Mouse (Mus musculus): ENCODE measurements around the gene Ntrk1. TPM values are rescaled to one million over a fixed set of nuclear protein-coding genes. Genes with fewer than 3 reads are reported as not detected.

The Ntrk1 gene
- polyA plus RNA-seq, 1 experiment from 2014 or later: 2.6 TPM

GRCm38 (mm10) chr3:87812413-87812812 lies 17.5 kb upstream of the Ntrk1 start:
- H3K4me3 ChIP-seq: no peak overlapping the region
- no peak overlapping the region for H3K4me2 ChIP-seq (replicated peaks)
- peaks cover 82% of the 10 kb centered on the region for H3K27me3 ChIP-seq
- H3K4me1 ChIP-seq: peaks cover 18% of the 10 kb centered on the region; the same call in 1 of the 2 replicates
- H3K9ac ChIP-seq: no peak overlapping the region
- H3K36me3 ChIP-seq: no peaks in the 10 kb centered on the region
- H3K27ac ChIP-seq: no peak overlapping the region
- no peaks in the 10 kb centered on the region for H3K9me3 ChIP-seq
- ATAC-seq (ENCODE audit: low FRiP score, low read depth): no peak
- WGBS: 29% methylated on average over 4 of the region's 4 CpGs

- Histone ChIP-seq H3K9ac (no peak overlapping the region), H3K9me3 (no peaks in the 10 kb centered on the region), H3K4me2 (replicated peaks) (no peak overlapping the region), H3K27ac (no peak overlapping the region), H3K4me3 (no peak overlapping the region), H3K4me1 (peaks cover 18% of the 10 kb centered on the region; the same call in 1 of the 2 replicates), H3K36me3 (no peaks in the 10 kb centered on the region), H3K27me3 (peaks cover 84% of the 10 kb centered on the region)
- WGBS: 84% methylated on average over 8 of the region's 8 CpGs
- ATAC-seq (ENCODE audit: low FRiP score, low read depth): no peak
Measured at GRCm38 (mm10) chr3:87811297-87811696, 16.3 kb upstream of the Ntrk1 start.

GRCm38 (mm10) chr3:87809322-87809962 lies 14.5 kb upstream of the Ntrk1 start:
- Histone ChIP-seq H3K4me1 (peaks cover 18% of the 10 kb centered on the region; the same call in 1 of the 2 replicates), H3K9me3 (no peaks in the 10 kb centered on the region), H3K36me3 (no peaks in the 10 kb centered on the region), H3K4me2 (replicated peaks) (peak overlapping the region; percentile 54), H3K4me3 (peak overlapping the region; percentile 26), H3K27ac (no peak overlapping the region), H3K27me3 (peaks cover 84% of the 10 kb centered on the region), H3K9ac (no peak overlapping the region)
- 0 out of 2 replicates have a peak, but pooled peaks have one; percentile 46 for ATAC-seq (ENCODE audit: low FRiP score, low read depth)
- 4% methylated on average over 28 of the region's 28 CpGs for WGBS

- Histone ChIP-seq H3K9ac (no peak overlapping the region), H3K27me3 (peaks cover 99% of the 10 kb centered on the region), H3K4me2 (replicated peaks) (peak overlapping the region; percentile 58), H3K4me3 (peak overlapping the region; percentile 23), H3K27ac (no peak overlapping the region), H3K36me3 (no peaks in the 10 kb centered on the region), H3K9me3 (no peaks in the 10 kb centered on the region), H3K4me1 (peaks cover 8% of the 10 kb centered on the region; the same call in 1 of the 2 replicates)
- ATAC-seq (ENCODE audit: low FRiP score, low read depth): no peak
- WGBS: 3% methylated on average over 26 of the region's 26 CpGs
Measured at GRCm38 (mm10) chr3:87804038-87804677, 9.2 kb upstream of the Ntrk1 start.

- no peak overlapping the region for H3K9ac ChIP-seq
- no peak overlapping the region for H3K4me2 ChIP-seq (replicated peaks)
- no peak for ATAC-seq (ENCODE audit: low FRiP score, low read depth)
- H3K4me3 ChIP-seq: no peak overlapping the region
- no peaks in the 10 kb centered on the region for H3K9me3 ChIP-seq
- peaks cover 25% of the 10 kb centered on the region for H3K4me1 ChIP-seq
- WGBS: 61% methylated on average over 5 of the region's 5 CpGs
- H3K27me3 ChIP-seq: peaks cover 99% of the 10 kb centered on the region
- no peak overlapping the region for H3K27ac ChIP-seq
- no peaks in the 10 kb centered on the region for H3K36me3 ChIP-seq
Measured at GRCm38 (mm10) chr3:87801681-87802080, 6.7 kb upstream of the Ntrk1 start.

- no peak for ATAC-seq (ENCODE audit: low FRiP score, low read depth)
- peaks cover 100% of the 10 kb centered on the region for H3K27me3 ChIP-seq
Measured at GRCm38 (mm10) chr3:87796736-87797334, 1.9 kb upstream of the Ntrk1 start, which contains the start of gene Insrr. Gene Insrr (plus strand): TSS chr3:87796951.

GRCm38 (mm10) chr3:87795336-87796277 lies 645 bp upstream of the Ntrk1 start:
- 15% methylated on average over 33 of the region's 33 CpGs for WGBS
- Histone ChIP-seq H3K27ac (no peak overlapping the region), H3K36me3 (no peaks in the 10 kb centered on the region), H3K27me3 (peaks cover 100% of the 10 kb centered on the region), H3K9ac (peak overlapping the region; percentile 55; the same call in 1 of the 2 replicates), H3K4me3 (peak overlapping the region; percentile 38), H3K9me3 (no peaks in the 10 kb centered on the region), H3K4me1 (peaks cover 36% of the 10 kb centered on the region), H3K4me2 (replicated peaks) (peak overlapping the region; percentile 61)
- 0 out of 2 replicates have a peak, but pooled peaks have one; percentile 1 for ATAC-seq (ENCODE audit: low FRiP score, low read depth)

More at GRCm38 (mm10) chr3:87796736-87797334, 1.9 kb upstream of the Ntrk1 start, which contains the start of gene Insrr:
- WGBS: 1% methylated on average over 29 of the region's 29 CpGs
- Histone ChIP-seq H3K4me2 (replicated peaks) (peak within 1 kb of the TSS; percentile 75), H3K9ac (peak within 1 kb of the TSS; percentile 62), H3K4me1 (peaks cover 36% of the 10 kb centered on the region), H3K27ac (no peak within 1 kb of the TSS), H3K9me3 (no peaks in the 10 kb centered on the region), H3K4me3 (peak within 1 kb of the TSS; percentile 44), H3K36me3 (no peaks in the 10 kb centered on the region)

GRCm38 (mm10) chr3:87789768-87790167 lies 5.2 kb downstream of the Ntrk1 start:
- H3K4me1 ChIP-seq: peaks cover 25% of the 10 kb centered on the region
- H3K4me3 ChIP-seq: no peak overlapping the region
- no peaks in the 10 kb centered on the region for H3K9me3 ChIP-seq
- H3K9ac ChIP-seq: no peak overlapping the region
- no peaks in the 10 kb centered on the region for H3K36me3 ChIP-seq
- no peak overlapping the region for H3K27ac ChIP-seq
- no peak for ATAC-seq (ENCODE audit: low FRiP score, low read depth)
- WGBS: 25% methylated on average over 5 of the region's 5 CpGs
- H3K4me2 ChIP-seq (replicated peaks): no peak overlapping the region
- H3K27me3 ChIP-seq: peaks cover 48% of the 10 kb centered on the region

GRCm38 (mm10) chr3:87789248-87789647 lies 5.7 kb downstream of the Ntrk1 start:
- ATAC-seq (ENCODE audit: low FRiP score, low read depth): no peak
- 69% methylated on average over 1 of the region's 1 CpGs for WGBS
- H3K9ac ChIP-seq: no peak overlapping the region

GRCm38 (mm10) chr3:87785626-87786214 lies 9.2 kb downstream of the Ntrk1 start:
- H3K9me3 ChIP-seq: no peaks in the 10 kb centered on the region
- H3K27ac ChIP-seq: no peak overlapping the region
- ATAC-seq (ENCODE audit: low FRiP score, low read depth): peak; percentile 78
- H3K4me2 ChIP-seq (replicated peaks): no peak overlapping the region
- peaks cover 22% of the 10 kb centered on the region for H3K4me1 ChIP-seq
- peaks cover 8% of the 10 kb centered on the region for H3K27me3 ChIP-seq
- H3K4me3 ChIP-seq: no peak overlapping the region
- H3K9ac ChIP-seq: no peak overlapping the region
- H3K36me3 ChIP-seq: no peaks in the 10 kb centered on the region
- WGBS: 44% methylated on average over 6 of the region's 6 CpGs

More at GRCm38 (mm10) chr3:87789248-87789647, 5.7 kb downstream of the Ntrk1 start:
- Histone ChIP-seq H3K27me3 (peaks cover 43% of the 10 kb centered on the region), H3K4me1 (peaks cover 22% of the 10 kb centered on the region), H3K4me3 (no peak overlapping the region), H3K36me3 (no peaks in the 10 kb centered on the region), H3K27ac (no peak overlapping the region), H3K4me2 (replicated peaks) (no peak overlapping the region), H3K9me3 (no peaks in the 10 kb centered on the region)

GRCm38 (mm10) chr3:87785156-87785555 lies 9.8 kb downstream of the Ntrk1 start:
- 74% methylated on average over 5 of the region's 5 CpGs for WGBS
- H3K27ac ChIP-seq: no peak overlapping the region
- H3K27me3 ChIP-seq: peaks cover 8% of the 10 kb centered on the region
- no peaks in the 10 kb centered on the region for H3K9me3 ChIP-seq
- H3K36me3 ChIP-seq: no peaks in the 10 kb centered on the region
- no peak for ATAC-seq (ENCODE audit: low FRiP score, low read depth)
- H3K9ac ChIP-seq: no peak overlapping the region
- no peak overlapping the region for H3K4me2 ChIP-seq (replicated peaks)
- peaks cover 22% of the 10 kb centered on the region for H3K4me1 ChIP-seq
- no peak overlapping the region for H3K4me3 ChIP-seq
